Mouse (Mus musculus) 416B (cell line): ENCODE measurements at regions not wholly inside any gene's neighbourhood (a gene's known extent, or its start where the extent isn't known, plus 50 kb on each side); places are given as distances from the start of the nearest gene placed in this dataset.

ENCODE experiments used
- DNase-seq: peaks from one replicate; pipeline ENCODE4 v3.0.0; 2011; ENCODE audit warnings: low read depth

GRCm38 (mm10) chr1:35926191-35927048 lies 141.8 kb upstream of the Hs6st1 start:
- peak; percentile 15 for DNase-seq

GRCm38 (mm10) chr1:35927049-35927415 lies 141.2 kb upstream of the Hs6st1 start:
- DNase-seq: no peak

GRCm38 (mm10) chr1:35930351-35930750 lies 137.8 kb upstream of the Hs6st1 start:
- DNase-seq: peak; percentile 6

GRCm38 (mm10) chr1:35931056-35931455 lies 137.1 kb upstream of the Hs6st1 start:
- no peak for DNase-seq

- DNase-seq: no peak
Measured at GRCm38 (mm10) chr1:35933511-35933910, 134.7 kb upstream of the Hs6st1 start.

GRCm38 (mm10) chr1:35935099-35935651 lies 133.0 kb upstream of the Hs6st1 start:
- peak; percentile 97 for DNase-seq

GRCm38 (mm10) chr1:35936362-35937093 lies 131.7 kb upstream of the Hs6st1 start:
- peak; percentile 6 for DNase-seq

GRCm38 (mm10) chr1:35940236-35940635 lies 128.0 kb upstream of the Hs6st1 start:
- peak; percentile 52 for DNase-seq

GRCm38 (mm10) chr1:35941642-35942077 lies 126.5 kb upstream of the Hs6st1 start:
- DNase-seq: no peak

- no peak for DNase-seq
Measured at GRCm38 (mm10) chr1:35942222-35942621, 126.0 kb upstream of the Hs6st1 start.

GRCm38 (mm10) chr1:35943800-35944199 lies 124.4 kb upstream of the Hs6st1 start:
- no peak for DNase-seq

GRCm38 (mm10) chr1:35944376-35944775 lies 123.8 kb upstream of the Hs6st1 start:
- DNase-seq: no peak

GRCm38 (mm10) chr1:35944849-35945248 lies 123.4 kb upstream of the Hs6st1 start:
- DNase-seq: no peak

GRCm38 (mm10) chr1:35945596-35945995 lies 122.6 kb upstream of the Hs6st1 start:
- DNase-seq: no peak

- DNase-seq: no peak
Measured at GRCm38 (mm10) chr1:35948104-35948503, 120.1 kb upstream of the Hs6st1 start.

GRCm38 (mm10) chr1:35951082-35951481 lies 117.1 kb upstream of the Hs6st1 start:
- DNase-seq: peak; percentile 36

- DNase-seq: no peak
Measured at GRCm38 (mm10) chr1:35953721-35954120, 114.5 kb upstream of the Hs6st1 start.

GRCm38 (mm10) chr1:35957425-35958372 lies 110.5 kb upstream of the Hs6st1 start:
- no peak for DNase-seq

- no peak for DNase-seq
Measured at GRCm38 (mm10) chr1:35959729-35960128, 108.5 kb upstream of the Hs6st1 start.

GRCm38 (mm10) chr1:35960844-35961243 lies 107.4 kb upstream of the Hs6st1 start:
- DNase-seq: no peak

- no peak for DNase-seq
Measured at GRCm38 (mm10) chr1:35961923-35962322, 106.3 kb upstream of the Hs6st1 start.

- no peak for DNase-seq
Measured at GRCm38 (mm10) chr1:35968489-35968888, 99.7 kb upstream of the Hs6st1 start.
